Mouse (Mus musculus): Measurements from ENCODE around the gene Lgmn. TPM values are rescaled to one million over a fixed set of nuclear protein-coding genes. Genes with fewer than 3 reads are reported as not detected.

Gene Lgmn
- polyA plus RNA-seq, 2 experiments = 36.3 to 59.7 TPM

DNA sequence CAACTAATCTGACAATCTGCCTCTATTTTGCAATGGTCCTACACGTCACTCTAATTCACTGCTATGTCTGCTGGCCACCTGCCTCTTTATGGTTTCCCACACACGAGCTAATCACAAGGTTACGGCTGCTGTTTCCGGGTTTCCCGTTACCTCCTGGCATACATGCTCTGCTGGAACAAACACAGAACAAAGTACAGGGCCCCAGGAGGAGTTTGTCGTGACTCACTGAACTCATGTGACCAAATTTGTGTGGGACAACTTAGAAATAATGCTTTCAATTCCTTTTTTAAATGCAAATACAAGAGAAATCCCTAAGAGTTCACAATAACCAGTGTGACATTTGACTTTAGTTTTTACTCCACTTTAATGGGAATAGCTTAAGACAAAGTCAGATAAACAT lies 14.0 kb upstream of the Lgmn start:
- Histone ChIP-seq H3K36me3 (replicated peaks; ENCODE audit: control insufficient read depth, insufficient read depth, low read depth) (no peaks in the 10 kb centered on the region), H3K27ac (no peak overlapping the region), H3K4me3 (ENCODE audit: insufficient read depth in 1 of 2, low read depth in 2 of 2, low read length in 2 of 2) (no peak overlapping the region), H3K27me3 (ENCODE audit: control insufficient read depth, insufficient read depth, low read length) (no peaks in the 10 kb centered on the region), H3K4me2 (ENCODE audit: low read depth) (no peak overlapping the region), H3K9me3 (ENCODE audit: control insufficient read depth, low read length) (no peaks in the 10 kb centered on the region), H3K9ac (replicated peaks) (no peak overlapping the region), H3K4me1 (replicated peaks; ENCODE audit: control insufficient read depth in 2 of 2, insufficient read depth in 2 of 2, low read length in 1 of 2) (peaks cover 0 to 8% of the 10 kb centered on the region in 2 experiments; a peak in 2 of 4 replicates)
- 52% methylated on average over 6 of the region's 6 CpGs for WGBS (ENCODE audit: insufficient replicate concordance)
- DNase-seq (ENCODE audit: low read depth in 3 of 3, low spot score in 3 of 3) = no peak
- TF ChIP-seq EP300 (IDR thresholded peaks at IDR 0.05; ENCODE audit: low read depth) (no peak), CTCF (IDR thresholded peaks at IDR 0.05; ENCODE audit: low read depth) (no peak)
- no peak for ATAC-seq (ENCODE audit: insufficient read depth)

DNA sequence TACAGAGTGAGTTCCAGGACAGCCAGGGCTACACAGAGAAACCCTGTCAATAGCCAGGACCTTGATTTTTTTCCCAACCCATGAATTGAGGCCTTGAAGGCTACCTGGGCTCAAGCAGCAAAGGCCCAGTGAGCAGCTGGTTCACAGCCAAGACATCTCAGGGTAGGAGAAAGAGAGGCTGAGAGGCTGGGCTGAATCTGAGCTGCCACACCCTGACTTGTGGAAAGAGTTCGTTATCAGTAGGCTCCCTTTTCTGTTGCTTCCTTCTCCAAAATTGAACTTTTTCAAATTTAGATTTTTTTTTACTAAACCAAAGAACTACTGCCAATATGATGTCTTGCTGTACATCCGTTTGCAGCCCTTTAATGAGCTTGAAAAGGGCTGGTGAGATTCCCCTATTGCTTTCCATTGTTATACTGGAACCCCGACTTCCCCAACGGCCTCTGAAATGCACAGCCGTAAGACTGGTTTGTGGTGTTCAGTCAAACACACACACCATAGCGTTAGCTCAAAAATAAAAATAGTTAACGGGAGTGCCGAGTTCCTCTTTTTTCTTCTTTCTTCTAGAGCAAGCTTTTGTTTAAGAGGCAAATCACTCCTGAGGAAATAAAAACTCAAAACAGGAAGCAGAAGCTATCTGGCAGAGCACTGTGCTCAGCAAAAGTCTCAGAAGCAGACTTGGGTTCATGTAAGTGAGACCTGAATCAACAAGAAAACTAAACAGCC lies 11.7 kb upstream of the Lgmn start:
- no peak for TF ChIP-seq CTCF (IDR thresholded peaks at IDR 0.05; ENCODE audit: low read depth)
- no peak for TF ChIP-seq EP300 (IDR thresholded peaks at IDR 0.05; ENCODE audit: low read depth)
- ATAC-seq (ENCODE audit: insufficient read depth) = no peak
- no peak overlapping the region for H3K9ac ChIP-seq (replicated peaks)

DNA sequence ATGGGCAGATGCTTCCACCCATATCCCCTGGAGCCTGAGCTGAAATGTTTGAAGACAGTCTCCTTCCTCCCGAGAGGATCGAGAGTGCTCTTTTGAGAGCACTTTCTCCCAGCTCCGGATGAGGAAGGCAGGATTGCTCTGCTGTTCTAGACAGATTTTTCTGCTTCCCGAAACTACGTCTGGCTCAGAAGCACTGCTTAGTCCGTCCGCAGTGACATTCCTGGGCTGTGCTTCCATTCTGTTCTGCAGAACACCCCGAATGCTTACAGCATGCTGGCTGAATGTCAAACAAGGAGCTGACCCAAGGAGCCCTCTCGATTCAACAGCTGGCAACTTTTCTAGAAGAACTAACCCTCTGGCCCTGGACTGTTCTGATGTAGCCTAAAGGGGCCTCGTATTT lies 10.8 kb upstream of the Lgmn start:
- no peak for TF ChIP-seq EP300 (IDR thresholded peaks at IDR 0.05; ENCODE audit: low read depth)
- no peak for TF ChIP-seq CTCF (IDR thresholded peaks at IDR 0.05; ENCODE audit: low read depth)
- ATAC-seq (ENCODE audit: insufficient read depth) = no peak
- H3K36me3 ChIP-seq (replicated peaks; ENCODE audit: control insufficient read depth, insufficient read depth, low read depth) = no peaks in the 10 kb centered on the region
- H3K4me2 ChIP-seq (ENCODE audit: low read depth) = no peak overlapping the region
- DNase-seq (ENCODE audit: low read depth in 3 of 3, low spot score in 3 of 3) = no peak
- H3K27me3 ChIP-seq (ENCODE audit: control insufficient read depth, insufficient read depth, low read length) = no peaks in the 10 kb centered on the region
- 55% methylated on average over 10 of the region's 10 CpGs for WGBS (ENCODE audit: insufficient replicate concordance)
- H3K4me1 ChIP-seq (replicated peaks; ENCODE audit: control insufficient read depth in 2 of 2, insufficient read depth in 2 of 2, low read length in 1 of 2) = peaks cover 0 to 8% of the 10 kb centered on the region in 2 experiments; a peak in 2 of 4 replicates
- H3K9ac ChIP-seq (replicated peaks) = no peak overlapping the region
- no peak overlapping the region for H3K27ac ChIP-seq
- H3K4me3 ChIP-seq (ENCODE audit: insufficient read depth in 1 of 2, low read depth in 2 of 2, low read length in 2 of 2) = no peak overlapping the region
- no peaks in the 10 kb centered on the region for H3K9me3 ChIP-seq (ENCODE audit: control insufficient read depth, low read length)

More for the DNA sequence above, 11.7 kb upstream of the Lgmn start:
- Histone ChIP-seq H3K36me3 (replicated peaks; ENCODE audit: control insufficient read depth, insufficient read depth, low read depth) (no peaks in the 10 kb centered on the region), H3K9me3 (ENCODE audit: control insufficient read depth, low read length) (no peaks in the 10 kb centered on the region), H3K27ac (no peak overlapping the region), H3K4me1 (replicated peaks; ENCODE audit: control insufficient read depth in 2 of 2, insufficient read depth in 2 of 2, low read length in 1 of 2) (peaks cover 0 to 8% of the 10 kb centered on the region in 2 experiments; a peak in 2 of 4 replicates), H3K4me2 (ENCODE audit: low read depth) (no peak overlapping the region), H3K4me3 (ENCODE audit: insufficient read depth in 1 of 2, low read depth in 2 of 2, low read length in 2 of 2) (no peak overlapping the region), H3K27me3 (ENCODE audit: control insufficient read depth, insufficient read depth, low read length) (no peaks in the 10 kb centered on the region)
- peak in 1 of 3 experiments; percentile 23 for DNase-seq (ENCODE audit: low read depth in 3 of 3, low spot score in 3 of 3)
- 13% methylated on average over 8 of the region's 8 CpGs for WGBS (ENCODE audit: insufficient replicate concordance)

DNA sequence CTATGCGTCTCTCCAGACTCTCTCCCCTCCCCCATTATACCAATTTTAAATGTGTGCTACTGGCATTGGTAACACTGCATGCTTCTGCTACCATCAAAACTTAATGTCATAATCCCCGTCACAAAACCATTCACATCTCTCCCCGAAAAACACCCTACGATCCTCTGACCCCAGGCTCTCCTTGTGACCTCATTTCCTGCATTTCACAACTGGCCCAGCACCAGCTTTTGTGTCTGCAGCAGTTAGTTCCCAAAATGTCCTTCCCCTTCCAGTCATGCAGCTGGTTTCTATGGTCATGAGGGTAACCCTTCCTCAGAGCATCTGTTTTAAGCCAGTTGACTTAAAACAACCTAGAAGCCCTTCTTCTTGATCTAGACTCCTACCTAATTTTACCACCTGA lies 5.8 kb upstream of the Lgmn start:
- Histone ChIP-seq H3K4me1 (replicated peaks; ENCODE audit: control insufficient read depth in 2 of 2, insufficient read depth in 2 of 2, low read length in 1 of 2) (peaks cover 0 to 9% of the 10 kb centered on the region in 2 experiments; a peak in 2 of 4 replicates), H3K4me3 (ENCODE audit: insufficient read depth in 1 of 2, low read depth in 2 of 2, low read length in 2 of 2) (no peak overlapping the region), H3K36me3 (replicated peaks; ENCODE audit: control insufficient read depth, insufficient read depth, low read depth) (no peaks in the 10 kb centered on the region), H3K27me3 (ENCODE audit: control insufficient read depth, insufficient read depth, low read length) (no peaks in the 10 kb centered on the region), H3K9ac (replicated peaks) (no peak overlapping the region), H3K27ac (no peak overlapping the region), H3K9me3 (ENCODE audit: control insufficient read depth, low read length) (no peaks in the 10 kb centered on the region), H3K4me2 (ENCODE audit: low read depth) (no peak overlapping the region)
- 28% methylated on average over 4 of the region's 4 CpGs for WGBS (ENCODE audit: insufficient replicate concordance)
- DNase-seq (ENCODE audit: low read depth in 3 of 3, low spot score in 3 of 3) = no peak
- ATAC-seq (ENCODE audit: insufficient read depth) = no peak
- TF ChIP-seq CTCF (IDR thresholded peaks at IDR 0.05; ENCODE audit: low read depth) (no peak), EP300 (IDR thresholded peaks at IDR 0.05; ENCODE audit: low read depth) (no peak)

DNA sequence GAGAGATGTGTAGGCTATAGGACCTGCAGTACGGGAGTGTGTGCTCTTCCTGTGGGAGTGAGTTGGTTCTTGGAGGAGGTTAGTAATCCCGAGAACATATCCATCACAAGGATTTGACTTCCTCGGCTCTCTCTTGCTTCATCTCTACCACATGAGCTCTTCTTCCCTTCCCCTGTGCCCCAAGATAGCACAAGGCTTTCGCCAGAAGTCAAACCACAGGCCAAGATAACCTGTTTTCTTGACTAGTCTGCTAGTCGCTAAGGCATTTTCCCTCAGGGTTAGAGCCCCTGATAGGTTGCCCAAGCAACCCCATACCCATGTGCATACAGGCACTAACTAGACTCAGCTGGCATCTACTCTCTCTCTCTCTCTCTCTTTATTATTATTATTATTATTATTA lies 4.1 kb upstream of the Lgmn start:
- 13% methylated on average over 5 of the region's 5 CpGs for WGBS (ENCODE audit: insufficient replicate concordance)
- Histone ChIP-seq H3K36me3 (replicated peaks; ENCODE audit: control insufficient read depth, insufficient read depth, low read depth) (no peaks in the 10 kb centered on the region), H3K27me3 (ENCODE audit: control insufficient read depth, insufficient read depth, low read length) (no peaks in the 10 kb centered on the region), H3K9ac (replicated peaks) (no peak overlapping the region), H3K4me3 (ENCODE audit: insufficient read depth in 1 of 2, low read depth in 2 of 2, low read length in 2 of 2) (no peak overlapping the region), H3K4me2 (ENCODE audit: low read depth) (no peak overlapping the region), H3K9me3 (ENCODE audit: control insufficient read depth, low read length) (no peaks in the 10 kb centered on the region), H3K27ac (no peak overlapping the region), H3K4me1 (replicated peaks; ENCODE audit: control insufficient read depth in 2 of 2, insufficient read depth in 2 of 2, low read length in 1 of 2) (peaks cover 3 to 15% of the 10 kb centered on the region in 2 experiments; a peak in 3 of 4 replicates)
- DNase-seq (ENCODE audit: low read depth in 3 of 3, low spot score in 3 of 3) (no peak), ATAC-seq (ENCODE audit: insufficient read depth) (no peak)
- TF ChIP-seq EP300 (IDR thresholded peaks at IDR 0.05; ENCODE audit: low read depth) (no peak), CTCF (IDR thresholded peaks at IDR 0.05; ENCODE audit: low read depth) (no peak)

All from liver, embryonic 14.5 days (tissue).